Mouse (Mus musculus): ENCODE data around the gene Rars. TPM values are rescaled to one million over a fixed set of nuclear protein-coding genes. Genes with fewer than 3 reads are reported as not detected.

Rars gene
- total and polyA plus RNA-seq, 2 experiments from 2014 or later, result 27.4 to 56.6 TPM

- no peak for TF ChIP-seq CTCF (IDR thresholded peaks at IDR 0.05; ENCODE audit: low read depth)
- Histone ChIP-seq H3K27ac (no peak overlapping the region), H3K9me3 (ENCODE audit: low read length) (no peaks in the 10 kb centered on the region), H3K4me3 (ENCODE audit: low read length) (no peak overlapping the region), H3K4me2 (ENCODE audit: low read depth, low read length) (no peak overlapping the region), H3K9ac (replicated peaks; ENCODE audit: low read length) (no peak overlapping the region), H3K27me3 (ENCODE audit: insufficient read depth, low read length) (no peaks in the 10 kb centered on the region), H3K36me3 (ENCODE audit: insufficient read depth, low read length) (peaks cover 20% of the 10 kb centered on the region), H3K4me1 (ENCODE audit: insufficient read depth, low read length) (0 out of 2 replicates have a peak, but pooled peaks cover 7% of the 10 kb centered on the region)
- WGBS, result 95% methylated on average over 3 of the region's 3 CpGs
- ATAC-seq, result no peak
- no peak for DNase-seq (ENCODE audit: low spot score)
These were observed 58.7 kb downstream of the Rars start for GRCm38 (mm10) chr11:35775606-35776005.

GRCm38 (mm10) chr11:35770741-35771504 lies 63.4 kb downstream of the Rars start:
- WGBS, result 63% methylated on average over 9 of the region's 9 CpGs
- ATAC-seq, result no peak
- H3K9me3 ChIP-seq (ENCODE audit: low read length), result no peaks in the 10 kb centered on the region
- H3K9ac ChIP-seq (replicated peaks; ENCODE audit: low read length), result peak overlapping the region; percentile 97
- H3K4me3 ChIP-seq (ENCODE audit: low read length), result peak overlapping the region; percentile 83
- no peak for DNase-seq (ENCODE audit: low spot score)
- 0 out of 2 replicates have a peak, but pooled peaks cover 9% of the 10 kb centered on the region for H3K4me1 ChIP-seq (ENCODE audit: insufficient read depth, low read length)
- H3K4me2 ChIP-seq (ENCODE audit: low read depth, low read length), result peak overlapping the region; percentile 78
- no peaks in the 10 kb centered on the region for H3K36me3 ChIP-seq (ENCODE audit: insufficient read depth, low read length)
- no peak for TF ChIP-seq CTCF (IDR thresholded peaks at IDR 0.05; ENCODE audit: low read depth)
- no peaks in the 10 kb centered on the region for H3K27me3 ChIP-seq (ENCODE audit: insufficient read depth, low read length)
- H3K27ac ChIP-seq, result 0 out of 2 replicates have a peak overlapping the region, but pooled peaks have one; percentile 95

- Histone ChIP-seq H3K27ac (peak overlapping the region; percentile 95), H3K9me3 (ENCODE audit: low read length) (no peaks in the 10 kb centered on the region), H3K4me2 (ENCODE audit: low read depth, low read length) (peak overlapping the region; percentile 78), H3K9ac (replicated peaks; ENCODE audit: low read length) (peak overlapping the region; percentile 97), H3K27me3 (ENCODE audit: insufficient read depth, low read length) (no peaks in the 10 kb centered on the region), H3K36me3 (ENCODE audit: insufficient read depth, low read length) (no peaks in the 10 kb centered on the region), H3K4me1 (ENCODE audit: insufficient read depth, low read length) (0 out of 2 replicates have a peak, but pooled peaks cover 9% of the 10 kb centered on the region), H3K4me3 (ENCODE audit: low read length) (peak overlapping the region; percentile 83)
- no peak for TF ChIP-seq CTCF (IDR thresholded peaks at IDR 0.05; ENCODE audit: low read depth)
- under 1% methylated on average over 39 of the region's 41 CpGs for WGBS
- peak; percentile 88 for ATAC-seq
- peak; percentile 81 for DNase-seq (ENCODE audit: low spot score)
These were observed 64.4 kb downstream of the Rars start for GRCm38 (mm10) chr11:35769746-35770437.

GRCm38 (mm10) chr11:35769188-35769745 lies 65.0 kb downstream of the Rars start, which contains the start of gene Pank3:
TSS of gene Pank3 (plus strand) at chr11:35769484.
- DNase-seq (ENCODE audit: low spot score), result peak; percentile 100
- no peaks in the 10 kb centered on the region for H3K9me3 ChIP-seq (ENCODE audit: low read length)
- H3K27me3 ChIP-seq (ENCODE audit: insufficient read depth, low read length), result no peaks in the 10 kb centered on the region
- H3K4me1 ChIP-seq (ENCODE audit: insufficient read depth, low read length), result 0 out of 2 replicates have a peak, but pooled peaks cover 9% of the 10 kb centered on the region
- ATAC-seq, result peak; percentile 100
- TF ChIP-seq CTCF (IDR thresholded peaks at IDR 0.05; ENCODE audit: low read depth), result peak; percentile 39; the same call in 1 of the 2 replicates
- WGBS, result 1% methylated on average over 39 of the region's 50 CpGs
- H3K9ac ChIP-seq (replicated peaks; ENCODE audit: low read length), result peak within 1 kb of the TSS; percentile 97
- H3K4me3 ChIP-seq (ENCODE audit: low read length), result peak within 1 kb of the TSS; percentile 83
- H3K4me2 ChIP-seq (ENCODE audit: low read depth, low read length), result peak within 1 kb of the TSS; percentile 78
- H3K36me3 ChIP-seq (ENCODE audit: insufficient read depth, low read length), result no peaks in the 10 kb centered on the region
- peak within 1 kb of the TSS; percentile 95 for H3K27ac ChIP-seq

GRCm38 (mm10) chr11:35766845-35767244 lies 67.5 kb downstream of the Rars start:
- no peak overlapping the region for H3K27ac ChIP-seq
- no peak overlapping the region for H3K9ac ChIP-seq (replicated peaks; ENCODE audit: low read length)
- DNase-seq (ENCODE audit: low spot score) (no peak), ATAC-seq (no peak)
- H3K9me3 ChIP-seq (ENCODE audit: low read length), result no peaks in the 10 kb centered on the region
- no peaks in the 10 kb centered on the region for H3K36me3 ChIP-seq (ENCODE audit: insufficient read depth, low read length)
- TF ChIP-seq CTCF (IDR thresholded peaks at IDR 0.05; ENCODE audit: low read depth), result no peak
- H3K4me3 ChIP-seq (ENCODE audit: low read length), result no peak overlapping the region
- no peaks in the 10 kb centered on the region for H3K27me3 ChIP-seq (ENCODE audit: insufficient read depth, low read length)
- H3K4me2 ChIP-seq (ENCODE audit: low read depth, low read length), result no peak overlapping the region
- 0 out of 2 replicates have a peak, but pooled peaks cover 9% of the 10 kb centered on the region for H3K4me1 ChIP-seq (ENCODE audit: insufficient read depth, low read length)
- 93% methylated on average over 5 of the region's 5 CpGs for WGBS

GRCm38 (mm10) chr11:35760627-35761003 lies 73.7 kb downstream of the Rars start:
- H3K27me3 ChIP-seq (ENCODE audit: insufficient read depth, low read length), result no peaks in the 10 kb centered on the region
- ATAC-seq, result no peak
- no peaks in the 10 kb centered on the region for H3K4me1 ChIP-seq (ENCODE audit: insufficient read depth, low read length)
- no peak for TF ChIP-seq CTCF (IDR thresholded peaks at IDR 0.05; ENCODE audit: low read depth)
- no peak for DNase-seq (ENCODE audit: low spot score)
- H3K4me3 ChIP-seq (ENCODE audit: low read length), result no peak overlapping the region
- no peak overlapping the region for H3K9ac ChIP-seq (replicated peaks; ENCODE audit: low read length)
- H3K36me3 ChIP-seq (ENCODE audit: insufficient read depth, low read length), result no peaks in the 10 kb centered on the region
- H3K27ac ChIP-seq, result no peak overlapping the region
- no peak overlapping the region for H3K4me2 ChIP-seq (ENCODE audit: low read depth, low read length)
- 93% methylated on average over 4 of the region's 4 CpGs for WGBS
- H3K9me3 ChIP-seq (ENCODE audit: low read length), result no peaks in the 10 kb centered on the region

Data from hindbrain, postnatal 0 days (tissue).